Mouse (Mus musculus): ENCODE results near the gene Olfr987.

- TF ChIP-seq POLR2A (IDR thresholded peaks at IDR 0.05; ENCODE audit: borderline replicate concordance, low read depth, low read length) (no peak), CTCF (IDR thresholded peaks at IDR 0.05; ENCODE audit: low read depth, low read length) (no peak)
Observed at GRCm38 (mm10) chr2:85339972-85340371, 857 bp upstream of the Olfr987 start.

Measured in bone marrow macrophage, adult 2 months (primary cell).